Mouse (Mus musculus): Measurements from ENCODE around the gene H2-Q4.
"Not testable (repeated sequence)": the region's sequence is repeated elsewhere in the genome, so short reads cannot be mapped to it uniquely, and the experiment has no call there.

DNA sequence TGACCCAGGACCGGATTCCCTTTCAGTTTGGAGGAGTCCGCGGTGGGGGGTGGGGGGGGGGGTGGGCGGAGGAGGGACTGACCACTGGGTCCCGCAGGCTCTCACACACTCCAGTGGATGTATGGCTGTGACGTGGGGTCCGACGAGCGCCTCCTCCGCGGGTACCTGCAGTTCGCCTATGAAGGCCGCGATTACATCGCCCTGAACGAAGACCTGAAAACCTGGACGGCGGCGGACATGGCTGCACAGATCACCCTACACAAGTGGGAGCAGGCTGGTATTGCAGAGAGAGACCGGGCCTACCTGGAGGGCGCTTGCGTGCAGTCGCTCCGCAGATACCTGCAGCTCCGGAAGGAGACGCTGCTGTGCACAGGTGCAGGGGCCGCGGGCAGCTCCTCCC, 46.1 kb downstream of the H2-Q4 start:
- not testable (repeated sequence) for TF ChIP-seq CTCF (IDR thresholded peaks at IDR 0.05; ENCODE audit: borderline replicate concordance, control insufficient read depth, extremely low read depth, insufficient read depth, low read length, poor library complexity); POLR2A (IDR thresholded peaks at IDR 0.05; ENCODE audit: control insufficient read depth, extremely low read depth, insufficient read depth, low read length, poor library complexity)

All from thymus, adult 2 months (tissue).